Mouse (Mus musculus) forebrain, embryonic 15.5 days (tissue): Measurements from ENCODE around the gene Zfp747. TPM values are rescaled to one million over a fixed set of nuclear protein-coding genes. Genes with fewer than 3 reads are reported as not detected.
"Not testable (repeated sequence)": the region's sequence is repeated elsewhere in the genome, so short reads cannot be mapped to it uniquely, and the experiment has no call there.

Source experiments
- ATAC-seq: fragments of 200-750 bp; cut with Nextera tagmentation; replicated peaks from 2 replicates; pipeline ENCODE4 v1.8.0; 2017; ENCODE audit warnings: mild to moderate bottlenecking, moderate TSS enrichment, moderate library complexity
- H3K27ac ChIP-seq: fragments of 300-500 bp; sonication (generic); replicated peaks from 2 replicates; pipeline ENCODE4 v1.5.1; 2015; ENCODE audit warnings: mild to moderate bottlenecking, inconsistent platforms
- H3K27me3 ChIP-seq: fragments of 300-500 bp; sonication (generic); 2 replicates; pipeline ENCODE4 v1.6.1; 2015; ENCODE audit warnings: inconsistent platforms
- H3K36me3 ChIP-seq: fragments of 300-500 bp; sonication (generic); 2 replicates; pipeline ENCODE4 v1.6.1; 2015; ENCODE audit warnings: mild to moderate bottlenecking, inconsistent platforms
- H3K4me1 ChIP-seq: fragments of 300-500 bp; sonication (generic); 2 replicates; pipeline ENCODE4 v1.6.1; 2015; ENCODE audit warnings: inconsistent platforms
- H3K4me2 ChIP-seq: fragments of 300-500 bp; sonication (generic); replicated peaks from 2 replicates; pipeline ENCODE4 v1.6.1; 2015; ENCODE audit warnings: mild to moderate bottlenecking, inconsistent platforms
- H3K4me3 ChIP-seq: fragments of 300-500 bp; sonication (generic); 2 replicates; pipeline ENCODE4 v1.5.1; 2015; ENCODE audit warnings: mild to moderate bottlenecking, inconsistent platforms
- H3K9ac ChIP-seq: fragments of 300-500 bp; sonication (generic); replicated peaks from 2 replicates; pipeline ENCODE4 v1.6.1; 2015; ENCODE audit warnings: mild to moderate bottlenecking, inconsistent platforms
- H3K9me3 ChIP-seq: fragments of 300-500 bp; sonication (generic); 2 replicates; pipeline ENCODE4 v1.6.1; 2016; ENCODE audit warnings: inconsistent platforms
- WGBS: fragments of 180-500 bp; shearing (Covaris S2); methylation state at CpG from one replicate; pipeline ENCODE4 v1.1.7; 2015; ENCODE audit warnings: mixed read lengths; 5-methylcytosine and 5-hydroxymethylcytosine counted together
- polyA plus RNA-seq: library from polyadenylated mRNA; unstranded; fragments of >200 nt; fragmentation: Nextera tagmentation; extraction: Ambion mirVana; gene quantifications from 2 replicates; pipeline ENCODE4 v1.2.1, GENCODE M21; 2015

Gene Zfp747
- polyA plus RNA-seq, 1 experiment from 2014 or later: 8.9 TPM

- Histone ChIP-seq H3K4me3 (peak overlapping the region; percentile 94), H3K4me2 (peak overlapping the region; percentile 83), H3K9ac (peak overlapping the region; percentile 72), H3K27me3 (no peaks in the 10 kb centered on the region), H3K36me3 (no peaks in the 10 kb centered on the region; the same call in 1 of the 2 replicates), H3K9me3 (no peaks in the 10 kb centered on the region), H3K4me1 (peaks cover 19% of the 10 kb centered on the region), H3K27ac (no peak overlapping the region)
- ATAC-seq: no peak
- 91% methylated on average over 8 of the region's 8 CpGs for WGBS
Observed at GRCm38 (mm10) chr7:127344371-127344770, 31.5 kb downstream of the Zfp747 start.

- peaks cover 19% of the 10 kb centered on the region for H3K4me1 ChIP-seq
- ATAC-seq: no peak
- H3K27ac ChIP-seq: no peak overlapping the region
- WGBS: 94% methylated on average over 38 of the region's 38 CpGs
- H3K4me3 ChIP-seq: no peak overlapping the region
- H3K27me3 ChIP-seq: no peaks in the 10 kb centered on the region
- no peaks in the 10 kb centered on the region for H3K9me3 ChIP-seq
- H3K9ac ChIP-seq: no peak overlapping the region
- H3K4me2 ChIP-seq: no peak overlapping the region
- no peaks in the 10 kb centered on the region; the same call in 1 of the 2 replicates for H3K36me3 ChIP-seq
Observed at GRCm38 (mm10) chr7:127343351-127344019, 32.4 kb downstream of the Zfp747 start.

DNA sequence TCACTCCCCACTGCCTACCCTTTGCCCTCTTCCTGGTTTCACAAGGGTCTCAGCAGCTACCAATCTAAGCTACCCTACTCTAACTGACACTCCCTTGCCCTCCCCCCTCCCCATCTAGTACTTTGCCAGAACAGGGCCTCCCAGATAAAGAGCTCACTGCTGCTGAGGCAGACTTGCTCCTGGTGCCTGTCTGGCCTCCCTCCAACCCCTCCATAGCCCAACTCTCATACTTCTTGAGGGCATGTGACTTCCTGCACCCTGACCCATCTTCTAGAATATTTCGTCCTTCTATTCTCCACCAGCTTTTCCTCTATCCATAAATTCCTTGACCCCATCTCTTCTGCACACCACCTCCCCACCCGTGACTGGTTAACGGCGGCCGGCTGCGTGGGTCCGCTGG, 33.0 kb downstream of the Zfp747 start:
- 90% methylated on average over 7 of the region's 7 CpGs for WGBS
- no peak for ATAC-seq

GRCm38 (mm10) chr7:127342332-127342731, 33.5 kb downstream of the Zfp747 start:
- H3K4me2 ChIP-seq: no peak overlapping the region
- no peaks in the 10 kb centered on the region for H3K27me3 ChIP-seq
- 74% methylated on average over 4 of the region's 4 CpGs for WGBS
- H3K36me3 ChIP-seq: no peaks in the 10 kb centered on the region; the same call in 1 of the 2 replicates
- H3K4me3 ChIP-seq: no peak overlapping the region
- H3K9me3 ChIP-seq: no peaks in the 10 kb centered on the region
- peaks cover 19% of the 10 kb centered on the region for H3K4me1 ChIP-seq
- H3K9ac ChIP-seq: no peak overlapping the region
- no peak overlapping the region for H3K27ac ChIP-seq
- ATAC-seq: no peak

More for the DNA sequence above, 33.0 kb downstream of the Zfp747 start:
- Histone ChIP-seq H3K4me3 (no peak overlapping the region), H3K4me2 (no peak overlapping the region), H3K36me3 (no peaks in the 10 kb centered on the region; the same call in 1 of the 2 replicates), H3K27ac (no peak overlapping the region), H3K27me3 (no peaks in the 10 kb centered on the region), H3K9me3 (no peaks in the 10 kb centered on the region), H3K4me1 (peaks cover 19% of the 10 kb centered on the region), H3K9ac (no peak overlapping the region)

DNA sequence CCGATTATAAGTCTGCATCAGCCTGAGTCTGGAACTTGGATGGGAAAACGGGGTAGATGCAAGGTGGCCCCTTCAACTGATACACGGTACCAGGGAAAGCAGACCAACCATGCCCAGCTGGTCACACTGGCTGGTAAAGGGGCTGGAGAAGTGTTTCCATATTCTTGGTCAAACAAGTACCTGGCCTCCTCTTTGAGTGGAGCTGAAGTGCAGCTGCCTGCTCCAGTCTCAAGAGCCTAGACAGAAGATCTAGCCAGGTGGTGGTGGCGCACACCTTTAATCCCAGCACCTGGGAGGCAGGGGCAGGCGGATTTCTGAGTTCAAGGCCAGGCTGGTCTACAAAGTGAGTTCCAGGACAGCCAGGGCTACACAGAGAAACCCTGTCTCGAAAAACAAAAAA, 34.0 kb downstream of the Zfp747 start:
- not testable (repeated sequence) for H3K36me3 ChIP-seq, ATAC-seq, H3K27ac ChIP-seq, H3K4me2 ChIP-seq, H3K4me3 ChIP-seq, H3K27me3 ChIP-seq, H3K9ac ChIP-seq, H3K9me3 ChIP-seq
- WGBS: 95% methylated on average over 6 of the region's 6 CpGs
- peaks cover 16% of the 10 kb centered on the region for H3K4me1 ChIP-seq

GRCm38 (mm10) chr7:127341356-127341755, 34.5 kb downstream of the Zfp747 start:
- H3K36me3 ChIP-seq: no peaks in the 10 kb centered on the region; the same call in 1 of the 2 replicates
- WGBS: 97% methylated on average over 8 of the region's 8 CpGs
- H3K4me2 ChIP-seq: no peak overlapping the region
- peaks cover 11% of the 10 kb centered on the region for H3K4me1 ChIP-seq
- H3K9ac ChIP-seq: no peak overlapping the region
- no peak overlapping the region for H3K4me3 ChIP-seq
- H3K27ac ChIP-seq: no peak overlapping the region
- H3K27me3 ChIP-seq: no peaks in the 10 kb centered on the region
- no peak for ATAC-seq
- no peaks in the 10 kb centered on the region for H3K9me3 ChIP-seq

GRCm38 (mm10) chr7:127337636-127338035, 38.2 kb downstream of the Zfp747 start:
- Histone ChIP-seq H3K9ac (no peak overlapping the region), H3K4me3 (no peak overlapping the region), H3K4me2 (no peak overlapping the region), H3K36me3 (no peaks in the 10 kb centered on the region), H3K9me3 (no peaks in the 10 kb centered on the region), H3K27ac (no peak overlapping the region), H3K4me1 (no peaks in the 10 kb centered on the region), H3K27me3 (no peaks in the 10 kb centered on the region)
- 77% methylated on average over 4 of the region's 4 CpGs for WGBS
- no peak for ATAC-seq

GRCm38 (mm10) chr7:127335604-127336003, 40.2 kb downstream of the Zfp747 start:
- Histone ChIP-seq H3K9me3 (no peaks in the 10 kb centered on the region), H3K4me2 (no peak overlapping the region), H3K9ac (no peak overlapping the region), H3K4me1 (no peaks in the 10 kb centered on the region), H3K27me3 (no peaks in the 10 kb centered on the region), H3K27ac (no peak overlapping the region), H3K36me3 (no peaks in the 10 kb centered on the region), H3K4me3 (no peak overlapping the region)
- ATAC-seq: no peak
- 91% methylated on average over 4 of the region's 4 CpGs for WGBS

DNA sequence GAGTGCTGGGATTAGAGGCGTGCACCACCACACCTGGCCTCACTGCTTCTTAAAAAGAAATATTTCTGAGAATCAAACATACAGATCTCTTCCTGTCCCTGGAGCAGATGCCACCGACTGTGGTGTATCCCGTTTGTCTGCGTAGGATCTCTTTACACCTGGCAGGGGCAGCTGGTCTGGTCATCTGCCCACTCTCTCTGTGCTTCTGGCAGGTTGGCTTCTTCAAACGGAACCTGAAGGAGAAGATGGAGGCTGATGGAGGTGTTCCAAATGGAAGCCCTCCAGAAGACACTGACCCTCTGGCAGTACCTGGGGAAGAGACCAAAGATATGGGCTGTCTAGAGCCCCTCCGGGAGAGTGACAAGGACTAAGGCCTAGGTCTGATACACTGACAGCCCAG, 42.6 kb downstream of the Zfp747 start:
- ATAC-seq: no peak
- 82% methylated on average over 6 of the region's 6 CpGs for WGBS
- no peak overlapping the region for H3K27ac ChIP-seq

DNA sequence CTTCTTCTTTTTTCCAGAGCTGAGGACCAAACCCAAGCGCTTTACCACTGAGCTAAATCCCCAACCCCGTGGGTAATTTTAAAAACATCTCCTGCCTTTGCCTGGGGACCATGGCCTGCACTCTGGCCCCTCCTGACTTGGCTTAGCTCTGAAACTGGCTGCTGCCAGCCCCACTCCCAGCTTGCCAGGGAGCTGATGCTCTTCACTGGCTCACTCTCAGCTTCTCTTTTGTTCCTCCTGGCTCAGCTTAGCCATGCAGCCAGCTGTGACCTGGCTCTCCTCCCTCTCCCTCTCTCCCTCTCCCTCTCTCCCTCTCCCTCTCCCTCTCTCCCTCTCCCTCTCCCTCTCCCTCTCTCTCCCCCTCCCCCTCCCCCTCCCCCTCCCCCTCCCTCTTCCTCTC, 49.2 kb downstream of the Zfp747 start:
- WGBS: 53% methylated on average over 2 of the region's 2 CpGs
- H3K27me3 ChIP-seq: no peaks in the 10 kb centered on the region
- no peaks in the 10 kb centered on the region for H3K9me3 ChIP-seq
- H3K36me3 ChIP-seq: no peaks in the 10 kb centered on the region
- H3K27ac ChIP-seq: no peak overlapping the region
- H3K4me1 ChIP-seq: no peaks in the 10 kb centered on the region
- no peak overlapping the region for H3K4me3 ChIP-seq
- no peak overlapping the region for H3K4me2 ChIP-seq
- peak; percentile 61; the same call in 1 of the 2 replicates for ATAC-seq
- no peak overlapping the region for H3K9ac ChIP-seq

More for the DNA sequence above, 42.6 kb downstream of the Zfp747 start:
- no peaks in the 10 kb centered on the region for H3K4me1 ChIP-seq
- H3K27me3 ChIP-seq: no peaks in the 10 kb centered on the region
- no peak overlapping the region for H3K4me3 ChIP-seq
- H3K9ac ChIP-seq: no peak overlapping the region
- H3K4me2 ChIP-seq: no peak overlapping the region
- H3K36me3 ChIP-seq: no peaks in the 10 kb centered on the region
- no peaks in the 10 kb centered on the region for H3K9me3 ChIP-seq

- Histone ChIP-seq H3K27ac (no peak overlapping the region), H3K4me3 (no peak overlapping the region), H3K4me2 (no peak overlapping the region), H3K4me1 (no peaks in the 10 kb centered on the region), H3K9me3 (no peaks in the 10 kb centered on the region), H3K9ac (no peak overlapping the region), H3K36me3 (no peaks in the 10 kb centered on the region), H3K27me3 (no peaks in the 10 kb centered on the region)
- WGBS: 93% methylated on average over 8 of the region's 8 CpGs
- no peak for ATAC-seq
Observed at GRCm38 (mm10) chr7:127325550-127325949, 50.3 kb downstream of the Zfp747 start.

GRCm38 (mm10) chr7:127324944-127325343, 50.9 kb downstream of the Zfp747 start:
- Histone ChIP-seq H3K9me3 (no peaks in the 10 kb centered on the region), H3K4me2 (no peak overlapping the region), H3K9ac (no peak overlapping the region), H3K36me3 (no peaks in the 10 kb centered on the region), H3K27ac (no peak overlapping the region), H3K4me3 (no peak overlapping the region), H3K27me3 (no peaks in the 10 kb centered on the region), H3K4me1 (no peaks in the 10 kb centered on the region)
- no peak for ATAC-seq
- 88% methylated on average over 7 of the region's 7 CpGs for WGBS
